Mouse (Mus musculus) right cerebral cortex, postnatal 25 days (tissue): ENCODE measurements at regions not wholly inside any gene's neighbourhood (a gene's known extent, or its start where the extent isn't known, plus 50 kb on each side); places are given as distances from the start of the nearest gene placed in this dataset.

Experiments
- DNase-seq: peaks from one replicate; pipeline ENCODE4 v3.0.0; 2022

DNA sequence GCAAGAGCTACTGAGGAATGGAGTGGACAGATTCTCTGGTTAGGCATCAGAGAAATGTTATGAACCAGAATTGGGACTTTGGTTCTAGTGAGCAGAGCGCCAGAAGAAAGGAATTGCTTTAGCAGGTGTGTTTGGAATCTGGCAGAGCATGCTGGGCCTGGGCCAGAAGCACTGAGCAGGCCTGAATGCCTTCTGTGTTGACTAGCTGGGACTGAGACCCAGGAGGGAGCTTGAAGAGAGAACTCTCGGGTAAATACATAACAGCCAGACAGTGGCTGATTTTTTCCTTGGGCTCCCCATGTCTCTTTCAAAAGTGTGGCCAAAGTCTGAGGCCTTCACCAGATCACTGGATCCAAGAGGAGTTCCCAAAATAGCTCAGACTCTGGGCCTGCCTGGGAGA is 107.5 kb upstream of the Zfp462 start:
- peak; percentile 43 for DNase-seq

DNA sequence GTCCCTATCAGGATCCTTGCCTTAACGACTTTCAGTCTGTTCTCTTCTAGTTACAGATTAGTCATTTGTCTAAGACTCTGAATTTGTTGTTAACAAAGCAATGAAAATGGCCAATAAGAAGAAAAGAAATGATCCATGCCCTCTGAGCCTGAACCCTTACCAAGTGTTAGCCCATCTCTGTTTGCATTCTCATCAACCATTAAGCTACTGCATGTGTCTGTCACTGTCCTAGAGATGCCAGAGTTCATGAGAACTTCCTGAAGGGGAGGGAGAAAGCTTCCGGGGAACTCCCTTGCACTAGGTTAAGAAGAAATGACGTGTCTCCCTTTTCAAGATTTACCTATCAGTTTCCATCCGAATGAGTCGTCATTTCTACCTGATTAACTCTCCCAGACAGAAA is 106.7 kb upstream of the Zfp462 start:
- no peak for DNase-seq

DNA sequence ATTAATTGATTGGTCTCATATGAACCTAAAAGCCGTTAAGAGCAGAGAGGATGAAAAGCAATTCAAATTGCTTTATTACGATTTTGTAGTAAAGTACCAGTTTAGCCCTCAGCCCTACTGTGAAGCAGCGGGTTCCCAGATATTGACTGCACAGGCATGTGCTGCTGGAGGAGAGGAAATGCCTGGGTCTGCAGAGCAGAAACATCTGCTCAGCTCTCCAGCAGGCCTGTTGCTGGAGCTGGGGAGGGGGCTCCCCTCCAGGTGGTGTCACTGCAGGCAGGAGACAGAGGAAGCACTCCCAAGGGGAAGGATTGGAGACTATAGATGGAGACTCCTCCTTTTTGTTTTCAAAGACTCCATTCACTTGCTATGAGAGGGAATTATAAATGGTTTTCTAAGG is 106.1 kb upstream of the Zfp462 start:
- no peak for DNase-seq

DNA sequence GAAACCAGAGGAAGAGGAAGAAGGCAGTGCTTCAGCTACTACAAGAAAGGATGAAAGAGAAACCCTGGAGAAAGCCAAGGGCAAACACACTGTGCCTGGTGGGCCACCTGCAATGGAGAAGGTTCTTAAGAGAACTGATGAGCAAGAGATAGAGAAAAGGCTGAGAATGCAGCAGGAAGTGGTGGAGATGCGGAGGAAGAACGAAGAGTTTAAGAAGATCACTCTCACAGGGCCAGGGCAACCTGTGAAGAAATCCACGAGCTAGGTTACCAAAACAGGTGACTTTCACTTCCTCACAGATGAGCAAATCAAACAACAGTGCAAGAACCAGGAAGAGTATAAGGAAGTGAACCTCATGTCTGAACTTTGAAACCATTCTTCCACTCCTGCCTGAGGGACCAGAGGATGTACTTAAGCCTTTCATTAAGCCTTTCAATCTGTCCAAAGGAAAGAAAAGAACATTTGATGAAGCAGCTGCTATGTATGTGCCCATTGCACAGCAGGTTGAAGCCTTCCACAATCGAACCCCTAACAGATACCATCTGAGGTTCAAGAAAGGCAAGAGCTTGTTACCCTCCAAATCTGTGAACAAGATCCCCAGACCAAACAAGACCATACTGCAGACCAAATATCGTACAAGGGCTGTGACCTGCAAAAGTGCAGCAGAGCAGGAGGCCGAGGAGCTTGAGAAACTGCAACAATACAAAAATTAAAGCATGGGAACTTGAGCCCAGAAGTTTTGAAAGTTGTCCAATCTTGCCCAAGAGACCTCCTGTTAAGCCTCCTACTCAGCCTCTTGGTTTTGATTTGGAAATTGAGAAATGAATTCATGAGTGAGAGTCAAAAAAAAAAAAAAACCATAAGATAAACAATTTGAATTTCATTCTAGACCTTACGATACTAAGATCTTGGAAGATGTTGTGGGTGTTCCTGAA is 91.6 kb upstream of the Zfp462 start:
- DNase-seq = no peak

DNA sequence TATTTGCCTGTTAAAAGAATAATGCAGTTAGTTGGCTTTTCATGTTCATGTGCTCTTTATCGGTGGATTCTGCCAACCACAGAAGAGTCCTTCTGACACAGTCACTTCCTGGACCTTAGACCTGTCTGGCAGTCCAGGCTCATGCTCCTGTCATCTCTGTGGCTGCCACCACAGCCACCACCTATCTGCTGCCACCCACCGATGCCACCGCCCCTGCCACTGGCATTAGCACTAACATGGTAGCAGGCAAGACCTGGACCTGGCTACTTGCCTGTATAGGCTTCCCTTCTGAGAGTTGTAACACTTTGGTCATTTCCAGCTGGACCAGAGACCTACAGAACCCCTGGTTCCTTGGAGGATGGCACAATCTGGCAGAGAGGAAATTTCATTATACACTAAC is 86.2 kb upstream of the Zfp462 start:
- DNase-seq = no peak

DNA sequence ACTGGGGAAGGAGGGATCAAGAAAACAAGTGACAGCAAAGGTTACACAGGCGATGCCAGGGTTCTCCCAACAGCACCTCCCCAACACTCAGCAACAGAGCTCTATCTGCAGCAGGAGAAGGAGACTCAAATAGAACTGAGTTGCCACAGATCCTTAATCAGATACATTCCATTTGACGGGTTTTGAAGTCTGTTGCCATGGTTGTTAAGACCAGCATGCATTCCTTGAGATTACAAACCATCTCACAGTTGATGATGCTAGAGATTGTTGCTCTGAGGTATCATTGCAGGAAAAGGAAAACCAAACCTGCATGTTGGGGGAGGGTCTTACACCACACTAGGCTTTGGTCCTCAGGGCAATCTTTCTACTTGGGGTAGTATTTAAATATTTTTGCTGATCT is 78.8 kb upstream of the Zfp462 start:
- no peak for DNase-seq

DNA sequence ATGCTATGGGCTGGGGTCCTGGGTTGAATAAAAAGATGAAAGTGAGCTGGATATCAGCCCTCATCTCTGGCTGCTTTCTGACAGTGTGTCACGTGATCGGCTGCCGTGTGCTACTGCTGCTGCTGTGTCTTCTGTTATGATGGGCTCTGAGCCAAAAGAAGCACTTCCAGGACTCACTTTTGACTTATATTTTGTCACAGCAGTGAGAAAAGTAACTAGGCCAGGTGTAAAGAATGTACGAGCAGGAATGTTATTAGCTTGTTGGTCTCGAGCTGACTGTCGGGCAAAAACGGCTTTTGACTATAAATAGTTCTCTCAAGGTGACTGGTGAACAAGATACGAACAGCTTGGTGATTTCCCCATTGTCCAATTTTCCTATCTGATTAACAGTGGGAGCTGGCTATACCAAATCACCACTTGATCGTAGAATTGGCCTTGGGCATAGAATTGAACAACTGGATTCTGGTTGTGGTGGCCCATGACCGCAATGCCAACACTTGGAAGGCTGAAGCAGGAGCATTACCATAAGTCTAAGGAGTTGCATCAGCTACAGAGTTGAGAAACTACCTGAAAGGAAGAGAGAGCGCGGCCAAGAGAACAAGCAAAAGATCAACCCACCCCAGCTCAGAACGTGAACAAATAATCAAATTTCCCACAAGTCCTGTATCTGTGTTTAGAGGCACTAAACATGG is 70.6 kb upstream of the Zfp462 start:
- no peak for DNase-seq

DNA sequence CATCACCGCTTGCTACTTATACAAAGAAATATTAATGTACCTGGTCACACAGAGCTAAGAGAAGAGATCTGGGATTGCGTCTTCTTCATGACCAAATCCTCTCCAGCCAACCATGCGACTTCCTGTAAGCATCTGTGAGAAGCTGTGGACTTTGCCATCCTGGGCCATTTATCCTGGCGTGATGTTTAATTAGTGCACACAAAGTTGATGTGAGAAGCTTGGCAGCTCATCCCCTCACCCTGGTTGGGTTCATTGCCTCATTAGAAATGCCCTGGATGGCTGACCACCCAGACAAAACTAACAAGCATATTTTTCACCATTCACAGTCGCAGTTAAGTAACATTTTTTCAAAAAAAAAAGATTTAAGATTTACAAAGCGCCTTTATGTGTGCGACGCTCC is 69.3 kb upstream of the Zfp462 start:
- no peak for DNase-seq

DNA sequence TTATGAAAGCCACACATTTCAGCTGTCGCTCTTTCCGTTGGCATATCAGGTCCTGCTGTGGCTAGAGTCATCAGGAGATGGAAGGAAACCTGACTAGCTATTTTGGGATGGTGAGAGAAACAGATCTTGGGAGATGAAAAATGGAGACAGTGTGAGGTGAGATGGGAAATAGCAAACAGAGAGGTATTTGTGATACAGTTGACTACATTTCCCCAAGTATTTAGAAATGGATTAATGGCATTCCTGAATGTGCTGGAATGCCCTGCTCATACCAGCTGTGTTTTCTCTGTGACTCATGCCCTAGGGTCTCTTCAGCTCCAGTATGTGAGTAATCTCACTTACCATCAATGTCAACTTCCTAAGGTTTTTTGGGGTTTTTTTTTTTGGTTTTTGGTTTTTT is 67.5 kb upstream of the Zfp462 start:
- no peak for DNase-seq

DNA sequence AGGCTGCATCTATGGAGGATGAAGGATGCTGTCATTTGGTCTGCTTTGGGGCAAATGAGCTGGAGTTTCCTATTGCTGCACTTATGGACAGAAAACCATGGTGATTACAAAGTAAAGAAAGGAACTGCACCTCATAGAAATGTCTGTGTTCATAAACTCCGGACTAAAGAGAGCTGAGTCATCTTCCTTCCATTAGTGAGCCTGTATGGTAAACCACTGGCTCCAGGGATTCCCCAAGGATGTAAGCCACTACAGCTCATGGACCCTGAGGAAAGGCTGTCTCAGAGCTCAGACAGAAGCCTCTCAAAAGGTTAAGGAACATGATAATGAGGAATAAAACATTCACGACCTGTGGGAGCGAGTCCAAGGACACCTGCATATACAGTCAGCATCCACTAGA is 66.3 kb upstream of the Zfp462 start:
- DNase-seq = no peak

DNA sequence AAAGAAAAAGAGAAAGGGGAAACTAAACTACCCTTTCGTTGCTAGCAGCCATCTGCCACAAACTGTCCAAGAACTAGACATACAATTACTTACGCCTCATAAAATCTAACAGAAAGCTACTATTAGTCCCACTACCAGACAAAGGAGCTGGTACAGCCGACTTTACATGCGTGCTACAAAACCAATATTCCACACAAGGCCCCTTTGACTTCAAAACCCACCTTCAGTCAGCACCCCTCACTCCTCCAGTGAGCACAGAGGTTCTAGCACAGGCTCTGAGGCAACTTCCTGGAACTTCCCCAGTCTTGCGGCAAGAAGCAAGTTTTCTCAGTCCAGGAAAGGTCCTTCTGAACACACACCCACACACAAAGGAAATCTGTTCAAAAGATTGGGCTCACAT is 51.6 kb upstream of the Zfp462 start:
- DNase-seq = no peak
